Mouse (Mus musculus) lung, adult 2 months (tissue): ENCODE measurements at regions not wholly inside any gene's neighbourhood (a gene's known extent, or its start where the extent isn't known, plus 50 kb on each side); places are given as distances from the start of the nearest gene placed in this dataset.

Experiments used
- DNase-seq: peaks from one replicate; pipeline ENCODE4 v3.0.0; 2022
- H3K4me1 ChIP-seq: fragments of 200-500 bp; 2 replicates; pipeline ENCODE4 v1.6.1; 2011; ENCODE audit warnings: low read length; ENCODE audit not compliant: control insufficient read depth, insufficient read depth
- H3K4me3 ChIP-seq: fragments of 200-500 bp; replicated peaks from 2 replicates; pipeline ENCODE3; 2011; ENCODE audit warnings: low read depth, mild to moderate bottlenecking, control low read depth, low read length; ENCODE audit errors: extremely low read depth
- CTCF ChIP-seq: fragments of 200-500 bp; IDR thresholded peaks from 2 replicates; pipeline ENCODE4 v1.5.1; 2011; ENCODE audit warnings: mild to moderate bottlenecking, low read length, control low read depth; ENCODE audit not compliant: insufficient read depth
- POLR2A ChIP-seq: fragments of 200-500 bp; IDR thresholded peaks from 2 replicates; pipeline ENCODE4 v1.6.1; 2011; ENCODE audit warnings: low read depth, mild to moderate bottlenecking, control low read depth, low read length, borderline replicate concordance; ENCODE audit errors: extremely low read depth
- WGBS: fragments of 180-500 bp; shearing (Covaris S2); methylation state at CpG from one replicate; pipeline ENCODE4 v1.1.7; 2018; 5-methylcytosine and 5-hydroxymethylcytosine counted together

DNA sequence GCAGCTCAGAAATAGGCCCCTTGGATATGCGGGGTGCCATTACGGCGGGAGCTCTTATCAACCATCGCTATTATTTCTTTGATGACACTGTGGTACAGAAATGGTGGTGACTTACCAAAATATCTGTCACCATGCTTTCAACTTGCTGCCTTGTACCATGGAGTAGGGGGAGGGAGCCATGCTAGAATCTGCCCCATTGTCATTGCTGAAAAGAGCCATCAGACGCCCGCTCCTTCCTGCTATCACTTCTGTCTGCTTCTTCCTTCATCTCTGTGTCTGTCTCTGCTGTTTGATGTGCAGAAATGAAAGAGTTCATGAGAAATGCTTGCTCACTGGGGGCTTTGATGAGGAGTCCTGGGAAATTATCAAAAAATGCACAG, 119.7 kb upstream of the Gas1 start:
- Histone ChIP-seq H3K4me1 (peaks cover 3% of the 10 kb centered on the region; the same call in 1 of the 2 replicates), H3K4me3 (no peak overlapping the region)
- DNase-seq: no peak
- TF ChIP-seq CTCF (no peak), POLR2A (no peak)
- WGBS: 88% methylated on average over 6 of the region's 6 CpGs

- DNase-seq: no peak
- TF ChIP-seq POLR2A: no peak
- no peak for TF ChIP-seq CTCF
- Histone ChIP-seq H3K4me3 (no peak overlapping the region), H3K4me1 (peaks cover 3% of the 10 kb centered on the region; the same call in 1 of the 2 replicates)
- WGBS: 51% methylated on average over 2 of the region's 2 CpGs
These were observed 121.4 kb upstream of the Gas1 start for GRCm38 (mm10) chr13:60298575-60298974.

- TF ChIP-seq CTCF (no peak), POLR2A (no peak)
- 71% methylated on average over 5 of the region's 5 CpGs for WGBS
- Histone ChIP-seq H3K4me1 (peaks cover 3% of the 10 kb centered on the region; the same call in 1 of the 2 replicates), H3K4me3 (no peak overlapping the region)
- no peak for DNase-seq
These were observed 121.9 kb upstream of the Gas1 start for GRCm38 (mm10) chr13:60299076-60299475.

GRCm38 (mm10) chr13:60303561-60303960, 126.4 kb upstream of the Gas1 start:
- no peak overlapping the region for H3K4me3 ChIP-seq
- WGBS: 80% methylated on average over 9 of the region's 9 CpGs
- TF ChIP-seq POLR2A: no peak
- no peak for TF ChIP-seq CTCF
- peaks cover 2% of the 10 kb centered on the region; the same call in 1 of the 2 replicates for H3K4me1 ChIP-seq
- DNase-seq: no peak

- TF ChIP-seq CTCF: no peak
- no peak for TF ChIP-seq POLR2A
- Histone ChIP-seq H3K4me3 (no peak overlapping the region), H3K4me1 (no peaks in the 10 kb centered on the region)
- 74% methylated on average over 1 of the region's 1 CpGs for WGBS
- DNase-seq: no peak
These were observed 128.1 kb upstream of the Gas1 start for GRCm38 (mm10) chr13:60305028-60305810.

GRCm38 (mm10) chr13:60308062-60308801, 131.1 kb upstream of the Gas1 start:
- 36% methylated on average over 13 of the region's 13 CpGs for WGBS
- Histone ChIP-seq H3K4me1 (no peaks in the 10 kb centered on the region), H3K4me3 (no peak overlapping the region)
- no peak for TF ChIP-seq CTCF
- DNase-seq: peak; percentile 18

GRCm38 (mm10) chr13:60309482-60309881, 132.3 kb upstream of the Gas1 start:
- no peaks in the 10 kb centered on the region for H3K4me1 ChIP-seq
- TF ChIP-seq POLR2A (no peak), CTCF (no peak)
- WGBS: 82% methylated on average over 12 of the region's 12 CpGs
- no peak overlapping the region for H3K4me3 ChIP-seq
- no peak for DNase-seq

DNA sequence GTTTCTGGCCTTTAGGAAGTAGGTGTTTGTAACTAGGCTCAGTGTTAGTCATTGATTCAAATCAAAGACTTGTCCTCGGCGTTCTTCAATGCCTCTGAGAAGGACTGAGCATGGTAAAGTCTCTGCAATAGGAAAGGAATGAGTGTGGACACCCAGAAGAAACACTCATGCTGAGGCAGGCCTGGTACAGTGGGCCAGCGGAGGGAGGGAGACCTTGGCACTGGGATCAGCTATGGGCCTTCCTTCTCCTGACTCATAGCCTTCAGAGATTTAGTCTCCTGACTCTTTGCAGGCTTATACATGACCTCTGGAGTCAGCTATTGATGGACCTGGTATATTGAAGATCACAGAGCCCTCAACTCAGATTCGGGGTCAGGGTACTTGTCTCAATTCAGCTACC, 132.8 kb upstream of the Gas1 start:
- Histone ChIP-seq H3K4me3 (no peak overlapping the region), H3K4me1 (no peaks in the 10 kb centered on the region)
- TF ChIP-seq CTCF (no peak), POLR2A (no peak)
- no peak for DNase-seq
- WGBS: 78% methylated on average over 4 of the region's 4 CpGs

DNA sequence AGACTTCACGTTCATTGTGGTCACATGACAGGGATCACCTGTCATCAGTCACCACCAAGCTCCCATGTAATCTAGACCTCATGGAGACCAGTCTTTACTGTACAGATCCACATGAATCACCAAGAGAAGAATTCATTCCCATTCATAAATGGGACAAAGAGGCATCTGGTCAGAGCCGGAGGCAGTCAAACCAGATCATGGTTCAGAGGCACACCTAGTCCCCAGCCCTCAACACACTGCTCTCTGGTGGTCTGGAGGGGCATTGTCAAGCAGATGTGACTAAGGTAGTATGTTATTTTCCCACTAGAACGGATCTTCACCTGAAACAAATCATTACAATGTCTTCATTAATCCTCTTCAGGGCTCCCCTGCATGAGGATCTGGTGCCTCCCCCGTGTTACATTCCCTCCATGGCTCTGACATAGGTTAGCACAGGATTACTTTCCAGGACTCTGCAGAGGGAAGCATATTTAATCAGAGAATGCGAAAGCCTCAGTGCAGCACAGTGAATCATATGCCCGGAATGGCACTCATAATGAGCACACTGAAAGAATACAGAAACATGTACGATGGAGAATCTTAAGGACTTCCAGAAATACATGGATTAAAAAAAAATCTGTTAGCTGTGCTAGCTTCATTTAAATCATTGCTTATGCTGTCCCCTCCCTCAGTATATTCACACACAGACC, 135.4 kb upstream of the Gas1 start:
- Histone ChIP-seq H3K4me1 (no peaks in the 10 kb centered on the region), H3K4me3 (no peak overlapping the region)
- 72% methylated on average over 7 of the region's 7 CpGs for WGBS
- no peak for TF ChIP-seq POLR2A
- no peak for TF ChIP-seq CTCF
- DNase-seq: no peak

DNA sequence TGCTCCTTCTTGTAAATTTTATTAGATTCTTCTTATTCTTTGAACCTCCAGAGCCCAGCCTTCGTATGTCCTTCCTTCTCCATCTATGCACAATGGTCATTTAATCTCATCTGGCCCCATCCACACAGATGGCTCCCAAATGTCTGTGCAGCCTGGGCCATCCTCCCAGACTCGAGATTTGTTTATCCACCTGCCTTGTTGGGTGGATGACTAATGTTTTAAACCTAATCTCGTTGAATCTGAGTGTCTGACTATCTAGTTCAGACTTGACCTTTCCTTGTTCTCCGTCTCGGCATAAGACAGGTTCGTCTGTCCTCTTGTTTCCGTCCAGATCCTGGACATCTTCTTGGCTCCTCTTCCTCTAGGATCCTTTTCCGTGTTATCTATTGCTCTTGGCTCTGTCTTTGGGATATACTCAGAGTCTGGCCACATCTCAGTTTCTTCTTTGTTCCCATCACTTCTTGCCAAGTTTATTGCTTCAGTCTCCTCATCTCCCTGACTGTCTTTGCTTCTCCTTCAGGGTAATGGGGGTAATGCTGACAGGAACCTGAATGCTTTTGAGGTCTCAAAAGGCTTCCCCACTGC, 141.4 kb upstream of the Gas1 start:
- TF ChIP-seq POLR2A: no peak
- TF ChIP-seq CTCF: no peak
- 47% methylated on average over 8 of the region's 8 CpGs for WGBS
- no peaks in the 10 kb centered on the region for H3K4me1 ChIP-seq
- no peak for DNase-seq
- no peak overlapping the region for H3K4me3 ChIP-seq
